Mouse (Mus musculus) gastrocnemius, postnatal 10 days (tissue): Measurements from ENCODE around the gene Col23a1. TPM values are rescaled to one million over a fixed set of nuclear protein-coding genes. Genes with fewer than 3 reads are reported as not detected.

Experiments used
- DNase-seq: peaks from one replicate; pipeline ENCODE4 v3.0.0; 2021; ENCODE audit warnings: mixed read lengths
- total RNA-seq, 2 experiments: library from RNA; stranded (reverse); gene quantifications; 2 replicates each; pipeline ENCODE4 v1.2.3; 2021

Col23a1 gene
- total RNA-seq, 2 experiments from 2014 or later: 12.0 to 15.2 TPM

DNA sequence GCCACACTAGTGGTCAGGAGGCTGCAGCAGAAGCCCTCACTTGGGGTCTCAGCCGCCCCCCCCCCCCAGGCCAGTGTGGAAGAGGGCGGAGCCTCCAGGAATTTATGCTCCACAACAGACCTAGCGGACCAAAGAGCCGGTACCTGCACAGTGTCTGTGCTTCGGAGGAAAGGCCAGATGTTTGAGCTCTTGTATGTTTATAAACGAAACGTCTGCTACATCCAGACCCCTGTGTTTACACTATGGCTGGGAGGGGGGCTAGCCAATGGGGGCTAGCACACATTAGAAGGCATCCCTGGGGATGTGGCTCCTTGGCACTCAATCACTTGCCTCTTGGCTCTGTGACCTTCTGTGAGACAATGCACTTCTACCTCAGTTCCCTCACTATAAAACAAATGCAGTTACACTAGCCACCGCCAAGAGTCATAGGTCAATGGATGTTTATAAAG, 99.2 kb downstream of the Col23a1 start:
- DNase-seq: no peak

DNA sequence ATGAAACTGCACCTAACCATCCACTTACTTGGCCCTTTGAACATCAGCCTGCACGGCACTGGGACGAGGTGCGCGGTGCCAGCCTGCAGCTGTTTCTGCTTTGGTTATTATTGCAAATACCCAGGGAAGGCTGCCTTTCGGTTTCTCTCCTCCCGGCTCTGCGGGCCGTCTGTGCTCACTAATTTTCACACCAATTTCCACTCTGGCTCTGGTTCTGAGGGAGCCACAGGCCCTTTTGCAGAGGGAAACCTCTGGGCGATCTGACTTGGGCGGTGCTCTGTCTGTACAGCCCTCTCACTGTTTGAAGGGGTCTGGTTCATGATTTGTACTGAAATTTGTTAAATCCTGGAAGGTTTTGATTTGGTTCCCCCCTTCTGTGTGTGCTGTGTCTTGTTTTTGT, 100.0 kb downstream of the Col23a1 start:
- DNase-seq: peak; percentile 25

DNA sequence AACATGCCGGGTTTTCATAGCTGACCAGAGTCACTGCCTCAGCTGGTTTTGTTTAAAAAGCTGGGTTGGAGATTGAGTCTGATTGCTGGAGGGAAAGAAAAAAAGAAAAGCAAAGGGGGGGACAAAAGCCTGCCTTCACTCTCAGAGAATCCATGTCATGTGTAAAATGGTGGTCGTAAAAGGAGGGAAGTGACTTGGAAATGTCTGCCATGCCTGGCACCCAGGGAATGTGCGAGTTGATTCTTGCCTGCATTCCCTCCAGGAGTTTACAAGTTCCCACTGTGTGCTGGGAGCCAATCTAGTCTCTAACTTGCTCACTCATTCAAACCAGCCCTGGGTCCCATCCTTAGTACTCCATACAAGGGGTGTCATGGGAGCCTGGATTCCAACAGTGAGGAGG, 100.8 kb downstream of the Col23a1 start:
- no peak for DNase-seq

DNA sequence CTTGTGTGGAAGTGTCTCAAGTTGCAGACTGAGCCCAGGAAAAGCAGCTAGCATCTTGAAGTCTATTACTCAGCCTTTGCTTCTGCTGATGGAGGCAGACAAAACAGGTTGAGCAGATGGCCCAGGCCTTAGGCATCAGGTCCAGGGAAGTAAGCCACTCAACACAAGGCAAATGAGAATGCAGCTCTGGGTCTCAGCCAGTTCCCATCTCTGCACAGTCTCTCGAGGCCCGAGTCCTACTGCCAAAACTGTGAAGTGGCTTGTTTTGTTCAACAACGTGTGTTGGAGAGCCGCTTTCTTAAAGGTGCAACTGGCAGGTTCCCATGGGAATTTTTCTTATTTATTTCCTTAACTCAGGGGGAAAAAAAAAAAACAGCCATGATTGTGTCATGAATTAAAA, 101.8 kb downstream of the Col23a1 start:
- no peak for DNase-seq

DNA sequence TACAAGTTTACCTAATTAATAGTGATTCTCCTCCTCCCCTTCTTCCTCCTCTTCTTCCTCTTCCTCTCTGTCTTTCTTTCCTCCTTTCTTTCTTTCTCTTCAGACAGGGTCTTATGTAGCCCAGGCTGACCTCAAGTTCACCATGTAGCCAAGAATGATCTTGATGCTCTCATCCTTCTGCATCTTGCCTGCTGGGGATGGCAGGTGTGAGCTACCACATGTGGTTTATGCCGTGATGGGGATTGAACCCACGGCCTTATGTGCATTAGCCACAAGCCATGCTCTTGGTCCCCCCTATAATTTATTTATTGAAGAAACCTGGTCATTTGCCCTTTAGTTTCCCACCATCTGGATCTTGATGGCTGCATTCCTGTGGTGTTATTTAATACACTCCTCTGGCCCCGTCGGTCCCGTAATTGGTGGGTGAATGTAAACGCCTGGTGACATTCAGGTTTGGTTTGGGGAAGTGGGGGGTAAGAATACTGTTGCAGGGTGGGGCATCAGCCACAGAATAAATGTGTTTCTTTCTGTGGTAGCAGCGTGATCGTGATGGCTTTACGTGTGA, 104.7 kb downstream of the Col23a1 start:
- DNase-seq: no peak

DNA sequence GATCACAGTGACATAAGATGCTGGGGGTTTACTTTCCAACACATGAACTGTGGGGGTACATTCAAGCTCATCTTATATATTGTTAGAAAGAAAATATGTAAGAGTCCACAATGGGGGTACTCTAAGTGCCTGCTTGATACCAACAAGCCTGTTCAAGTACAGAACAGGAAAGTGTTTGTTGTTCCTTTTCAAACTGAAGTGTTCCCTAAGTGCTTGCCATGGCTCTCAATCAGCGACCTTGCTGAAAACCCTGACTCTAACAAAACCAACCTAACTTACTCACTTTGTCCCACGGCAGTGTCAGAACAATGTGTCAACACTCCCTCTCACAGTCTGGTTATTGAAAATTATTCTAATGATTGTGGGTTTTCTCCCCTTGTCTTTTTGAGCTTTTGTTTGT, 106.7 kb downstream of the Col23a1 start:
- no peak for DNase-seq

DNA sequence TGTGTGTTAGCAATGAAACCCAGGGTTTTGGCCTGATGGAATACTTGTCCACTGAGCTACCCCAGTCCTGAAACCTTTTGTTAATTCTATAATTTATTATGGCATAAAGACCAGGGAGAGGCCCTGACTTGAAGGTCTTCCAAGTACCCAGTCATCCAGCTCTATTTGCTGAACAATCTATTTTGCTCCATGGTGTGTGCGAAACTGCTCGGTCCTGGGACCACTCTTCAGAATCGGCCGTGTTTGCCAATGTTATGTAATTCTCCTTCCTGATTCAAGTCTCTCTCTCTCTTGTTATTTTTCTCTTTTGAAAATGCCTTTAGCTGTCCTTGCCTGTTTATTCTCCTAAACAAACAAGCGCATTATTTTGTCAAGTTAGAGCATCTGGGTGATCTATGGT, 108.4 kb downstream of the Col23a1 start:
- no peak for DNase-seq

DNA sequence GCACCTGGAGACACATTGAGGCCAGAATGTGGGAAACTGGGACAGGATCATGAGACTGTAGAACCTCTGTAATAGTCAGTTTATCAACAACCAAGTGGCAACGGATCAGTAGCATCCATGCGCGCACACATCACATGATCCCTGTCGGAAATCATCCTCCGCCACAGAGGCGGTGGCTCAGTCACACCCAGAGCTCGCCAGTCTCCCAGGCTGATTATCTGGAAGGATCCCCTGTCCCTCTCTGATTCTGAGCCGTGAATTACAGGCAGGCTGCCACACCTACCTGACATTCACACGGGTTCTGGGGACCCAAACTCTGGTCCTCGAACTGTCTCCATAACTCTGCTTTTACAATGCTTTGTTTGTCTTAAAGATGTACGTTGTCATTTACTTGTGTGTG, 110.6 kb downstream of the Col23a1 start:
- DNase-seq: no peak

DNA sequence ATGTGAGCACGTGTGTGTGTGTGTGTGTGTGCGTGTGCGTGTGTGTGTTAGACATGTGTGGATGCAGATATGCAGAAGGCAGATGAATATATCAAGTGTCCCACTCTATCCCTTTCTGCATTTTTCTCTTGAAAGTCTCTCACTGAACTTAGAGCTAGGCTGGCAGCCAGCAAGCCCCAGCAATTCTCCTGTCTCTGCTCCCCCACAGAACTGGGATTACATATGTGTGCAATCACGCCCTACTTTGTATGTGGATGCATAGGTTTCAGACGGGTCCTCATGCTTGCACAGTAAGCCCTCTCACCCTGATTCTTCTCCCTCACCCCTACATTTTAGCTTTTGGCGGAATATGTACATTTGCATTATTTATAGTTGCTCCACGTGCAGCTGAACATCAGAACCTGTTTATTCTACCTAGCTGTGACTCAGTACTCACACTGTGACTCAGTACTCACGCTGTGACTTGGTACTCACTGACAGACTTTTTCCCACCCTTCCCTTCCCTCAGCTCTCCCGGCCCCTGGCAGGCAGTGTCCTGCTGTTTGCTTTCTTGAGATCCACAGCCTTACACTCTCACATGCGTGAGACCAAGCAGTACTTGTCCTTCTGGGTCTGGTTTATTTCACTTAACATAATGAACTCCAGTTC, 111.9 kb downstream of the Col23a1 start:
- DNase-seq: no peak

DNA sequence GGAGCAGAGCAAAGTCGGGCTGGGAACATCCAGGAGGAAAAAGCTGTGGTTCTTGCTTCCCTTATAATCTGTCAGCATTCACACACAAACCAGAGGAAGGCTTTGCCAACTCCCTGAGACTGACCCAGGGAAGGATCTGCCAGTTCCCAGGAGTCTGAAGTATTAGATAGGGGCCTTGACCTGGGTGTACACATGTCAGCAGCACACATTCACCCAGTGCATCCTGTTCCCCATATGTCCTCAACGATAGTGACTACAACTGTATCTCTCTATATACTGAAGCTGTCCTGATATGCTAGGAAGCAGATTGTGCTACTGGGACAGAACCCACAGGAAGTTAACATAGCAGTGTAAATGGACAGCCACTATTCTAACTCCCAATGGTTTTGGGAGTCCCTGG, 114.2 kb downstream of the Col23a1 start:
- no peak for DNase-seq

DNA sequence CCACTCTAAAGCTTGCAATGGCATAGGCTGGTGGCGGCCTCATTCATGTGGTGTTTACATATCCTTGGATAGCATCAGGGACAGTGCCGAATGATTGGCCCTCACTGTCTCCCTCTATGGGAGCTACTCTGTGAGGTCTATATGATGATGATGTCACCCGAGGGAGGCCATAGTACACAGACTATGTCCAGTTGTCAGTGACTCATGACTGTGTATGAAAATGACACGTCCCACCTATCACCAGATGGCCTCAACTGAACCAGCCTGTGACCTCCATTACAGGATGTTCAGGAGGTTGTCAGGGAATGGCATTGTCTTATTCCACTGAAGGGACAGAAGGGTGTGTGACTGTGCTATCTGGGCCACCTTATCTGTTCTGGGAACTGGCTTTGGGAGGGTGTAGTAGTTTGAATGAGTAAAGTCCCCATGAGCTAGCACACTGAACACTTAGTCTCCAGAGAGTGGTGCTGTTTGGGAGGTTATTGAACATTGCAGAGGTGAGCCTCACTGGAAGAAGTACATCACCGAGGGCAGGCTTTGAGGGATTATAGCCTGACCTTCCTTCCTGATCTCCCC, 115.2 kb downstream of the Col23a1 start:
- DNase-seq: no peak

DNA sequence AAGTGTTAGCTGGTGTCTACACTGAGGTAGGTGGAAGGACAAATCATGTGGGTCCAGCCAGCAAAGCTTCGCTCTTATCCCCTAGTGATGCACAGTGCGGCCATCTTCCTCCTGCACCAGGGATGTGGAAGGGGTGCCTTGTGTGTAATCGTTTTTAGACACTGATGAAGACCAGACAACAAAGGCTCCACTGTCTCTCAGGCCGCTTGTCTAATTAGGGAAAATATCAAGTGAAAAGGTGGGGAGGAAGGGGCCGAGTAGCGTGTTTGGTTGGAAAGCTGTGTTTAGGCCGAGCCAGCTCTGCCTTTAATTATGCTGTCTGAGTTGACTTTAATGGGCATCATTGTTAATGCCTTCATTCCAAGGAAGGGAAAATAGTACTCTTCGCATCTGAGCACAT, 116.8 kb downstream of the Col23a1 start:
- no peak for DNase-seq

DNA sequence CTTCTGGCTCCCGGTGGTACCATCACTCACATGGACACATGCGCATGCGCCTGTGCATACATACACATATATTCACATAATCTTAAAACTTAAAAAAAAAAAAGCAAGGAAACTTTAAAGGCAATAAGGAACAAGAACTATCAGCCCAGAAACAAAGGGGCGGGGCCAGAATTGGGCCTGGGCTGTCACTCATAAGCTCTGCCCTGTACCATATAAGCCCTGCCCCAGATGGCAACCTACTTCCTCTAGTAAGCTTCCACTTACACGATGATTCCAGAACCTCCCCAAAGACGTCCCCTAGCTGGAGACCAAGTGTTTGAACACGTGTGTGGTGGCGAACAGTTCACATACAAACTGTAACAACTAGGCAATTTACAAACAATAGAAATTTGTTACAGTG, 117.6 kb downstream of the Col23a1 start:
- DNase-seq: no peak

DNA sequence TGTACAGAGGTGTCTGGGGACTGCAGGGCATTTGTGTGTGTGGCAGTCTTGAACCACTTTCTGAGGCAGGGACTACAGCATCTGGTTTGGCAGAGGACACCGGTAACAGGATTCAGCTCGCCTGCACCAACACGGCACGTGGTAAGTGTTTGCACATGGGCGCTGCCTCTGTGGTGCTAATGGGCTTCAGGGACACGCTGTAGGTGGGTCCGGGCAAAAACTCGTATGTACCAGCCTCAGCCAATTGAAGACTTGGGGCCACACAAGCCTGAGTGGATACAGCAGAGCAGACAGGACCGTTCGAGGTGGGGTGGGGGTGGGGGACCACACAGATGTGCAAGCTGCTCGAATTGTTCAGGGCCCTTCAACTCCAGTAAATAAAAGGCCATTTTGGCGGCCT, 121.1 kb downstream of the Col23a1 start:
- DNase-seq: no peak

DNA sequence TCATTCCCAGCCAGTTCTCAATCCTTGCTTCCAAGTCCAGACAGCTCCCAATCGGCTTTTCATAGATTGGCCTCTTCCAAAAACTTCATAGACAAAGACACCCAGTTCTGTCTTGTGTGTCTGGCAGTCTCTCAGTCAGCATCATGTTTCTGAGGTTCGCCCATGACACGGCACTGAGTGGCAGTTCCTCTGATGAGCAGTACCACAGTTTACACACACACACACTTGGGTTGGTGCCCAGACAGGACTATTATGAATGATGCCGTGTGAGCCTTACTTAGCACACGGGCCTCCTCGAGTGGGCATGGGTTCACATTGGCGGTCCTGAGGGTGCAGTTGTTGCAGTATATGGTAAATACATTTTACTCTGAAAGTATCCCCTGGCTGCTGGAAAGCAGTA, 124.8 kb downstream of the Col23a1 start:
- no peak for DNase-seq

DNA sequence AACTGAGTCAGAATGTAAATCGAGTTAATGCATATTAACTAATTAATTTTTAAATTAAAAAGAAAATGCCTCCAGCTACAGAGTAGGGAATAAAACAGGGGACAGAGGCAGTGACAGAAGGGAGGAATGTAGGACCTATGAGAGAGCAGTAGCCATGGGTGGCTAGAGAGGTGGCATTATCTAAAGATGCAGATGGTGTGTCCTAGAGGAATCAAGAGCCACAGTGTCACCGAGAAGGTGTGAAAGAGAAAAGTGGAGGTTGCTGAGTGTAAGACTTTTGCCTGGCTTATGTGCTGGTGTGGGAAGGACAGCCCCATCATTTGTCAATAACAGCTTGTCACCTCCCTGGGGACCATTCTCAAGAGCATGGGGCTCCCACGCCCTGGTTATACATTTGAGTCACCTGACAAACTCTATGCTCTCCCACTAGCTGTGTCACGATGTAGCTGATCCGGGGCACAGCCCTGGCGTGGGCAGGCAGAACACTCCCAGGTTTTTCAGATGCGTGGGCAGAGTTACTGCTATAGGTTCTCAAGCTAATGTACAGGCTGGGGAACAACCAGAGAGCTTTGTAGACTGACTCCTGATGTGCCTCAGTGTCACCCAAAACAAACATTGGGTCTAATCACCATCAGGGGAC, 125.4 kb downstream of the Col23a1 start:
- no peak for DNase-seq

DNA sequence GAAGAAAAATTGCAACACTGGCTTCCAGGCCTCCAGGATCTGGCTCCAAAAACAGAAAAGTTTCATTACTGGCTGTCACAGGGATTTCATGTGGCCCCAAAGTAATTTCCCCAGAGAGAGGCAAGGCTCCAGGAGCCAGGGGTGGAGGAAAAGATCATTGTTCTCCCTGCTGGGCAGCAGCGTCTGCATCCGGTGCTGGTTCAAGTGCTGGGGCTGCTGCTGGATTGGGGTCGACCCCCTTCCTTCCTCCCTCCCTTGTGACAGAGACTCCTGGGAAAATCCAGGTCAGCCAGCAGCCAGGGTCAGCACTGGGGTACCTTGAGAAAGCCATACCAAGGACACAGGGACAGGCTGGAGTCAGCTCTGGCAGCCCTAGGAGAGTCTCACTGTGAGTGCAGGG, 129.1 kb downstream of the Col23a1 start:
- DNase-seq: no peak

DNA sequence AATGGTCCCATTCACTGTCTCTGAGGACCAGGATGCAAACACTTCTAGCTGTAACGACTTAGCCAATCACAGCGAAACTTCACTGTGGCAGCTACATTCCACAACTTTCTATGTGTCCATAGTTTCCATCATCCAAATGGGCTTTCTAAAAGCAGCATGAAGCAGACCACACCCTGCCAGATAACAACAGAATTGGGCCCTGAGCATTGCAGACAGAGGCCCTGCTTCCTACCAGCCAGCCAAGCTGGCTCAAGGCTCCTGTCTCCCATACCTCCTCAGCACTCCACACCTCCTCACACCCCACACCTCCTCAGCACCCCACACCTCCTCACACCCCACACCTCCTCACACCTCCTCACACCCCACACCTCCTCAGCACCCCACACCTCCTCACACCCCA, 132.2 kb downstream of the Col23a1 start:
- DNase-seq: no peak

DNA sequence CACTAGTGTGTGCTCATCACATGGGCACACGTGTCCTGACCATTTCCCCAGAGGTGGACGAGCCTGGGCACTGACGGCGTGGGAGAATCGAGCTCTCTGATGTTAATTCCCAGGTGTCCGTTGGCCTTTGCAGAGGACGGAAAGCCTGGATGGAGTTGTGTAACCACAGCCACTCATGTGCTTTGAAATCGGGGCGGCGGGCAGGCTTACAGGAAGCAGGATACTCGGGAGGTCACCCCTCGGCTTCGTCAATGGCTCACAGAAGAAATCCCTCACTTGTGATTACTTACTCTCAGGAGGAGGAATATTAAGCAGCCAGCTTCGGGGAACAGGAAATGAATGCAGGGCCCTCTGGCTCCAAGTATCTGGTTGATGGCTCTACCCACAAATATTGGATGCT, 133.0 kb downstream of the Col23a1 start:
- no peak for DNase-seq

DNA sequence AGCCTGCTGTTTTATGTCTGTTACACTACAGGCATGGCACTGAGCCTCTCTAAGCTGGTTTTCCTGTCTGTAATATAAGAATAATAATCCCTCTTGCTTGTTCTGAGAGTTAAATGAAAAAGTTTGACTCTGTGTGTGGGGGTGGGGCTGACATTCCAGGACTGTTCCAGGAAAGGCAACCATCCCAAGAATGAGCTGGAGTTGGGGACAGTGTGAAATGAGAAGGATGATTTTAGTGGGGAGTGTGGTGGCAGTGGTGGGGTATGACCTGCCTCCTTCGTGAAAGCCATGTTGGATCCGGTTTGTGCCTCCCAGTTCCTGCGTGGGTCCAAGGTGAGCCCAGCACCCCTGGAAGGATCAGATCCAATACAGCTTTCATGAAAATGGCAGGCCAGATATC, 136.4 kb downstream of the Col23a1 start:
- DNase-seq: no peak

DNA sequence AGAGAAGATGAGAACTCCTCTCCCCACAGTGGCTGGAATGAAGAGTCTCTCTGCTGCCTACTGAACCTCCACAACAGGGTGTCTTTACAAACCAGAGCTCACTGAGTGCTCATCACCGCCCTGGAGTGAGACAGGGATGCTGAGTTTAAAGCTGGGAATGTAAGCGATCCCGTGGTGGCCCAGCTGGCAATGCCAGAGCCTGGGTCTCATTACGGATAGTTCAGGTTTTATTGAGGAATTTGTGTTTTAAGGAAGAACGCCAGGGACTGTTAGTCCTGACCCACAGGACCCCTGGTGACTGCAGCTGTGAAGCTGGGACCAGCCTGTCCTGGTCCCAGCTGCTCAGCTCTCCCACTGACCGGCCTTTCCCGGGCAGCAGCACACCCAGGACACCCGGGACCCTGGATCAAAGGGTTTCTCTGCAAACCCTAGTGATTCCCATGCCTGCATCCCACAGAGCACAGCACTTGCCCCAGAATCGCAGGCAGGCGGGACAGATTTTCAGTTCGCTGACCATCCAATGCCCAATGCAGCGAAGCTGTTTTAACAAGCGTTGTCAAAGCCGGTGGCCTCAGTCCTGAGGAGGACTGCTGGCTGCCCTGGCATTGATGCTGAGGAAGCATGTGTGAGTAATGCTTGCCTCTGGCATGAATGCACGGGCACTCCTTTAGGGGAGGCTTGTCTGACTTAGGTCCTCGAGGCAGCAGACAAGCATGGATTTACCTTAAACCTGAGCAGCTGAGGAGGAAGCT, 139.9 kb downstream of the Col23a1 start:
- DNase-seq: no peak

DNA sequence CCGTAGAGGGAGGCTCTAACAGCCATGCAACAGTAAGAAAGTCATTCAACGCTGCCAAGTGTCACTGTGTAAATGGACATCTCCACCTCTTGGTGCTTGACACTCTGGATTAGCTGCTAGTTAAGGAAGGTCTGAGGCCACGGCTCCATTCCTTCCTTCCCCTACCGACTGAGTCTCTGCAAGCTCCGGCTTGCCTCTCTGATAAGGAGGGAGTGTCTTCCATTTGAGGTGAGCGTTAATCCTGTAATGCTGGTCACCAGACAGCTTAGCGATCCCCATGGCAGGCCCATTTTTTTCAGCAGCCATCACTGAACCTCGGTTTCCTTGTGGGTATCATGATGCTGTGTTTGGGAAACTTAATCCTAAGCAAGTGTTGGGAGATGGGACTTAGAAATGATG, 140.5 kb downstream of the Col23a1 start:
- no peak for DNase-seq

DNA sequence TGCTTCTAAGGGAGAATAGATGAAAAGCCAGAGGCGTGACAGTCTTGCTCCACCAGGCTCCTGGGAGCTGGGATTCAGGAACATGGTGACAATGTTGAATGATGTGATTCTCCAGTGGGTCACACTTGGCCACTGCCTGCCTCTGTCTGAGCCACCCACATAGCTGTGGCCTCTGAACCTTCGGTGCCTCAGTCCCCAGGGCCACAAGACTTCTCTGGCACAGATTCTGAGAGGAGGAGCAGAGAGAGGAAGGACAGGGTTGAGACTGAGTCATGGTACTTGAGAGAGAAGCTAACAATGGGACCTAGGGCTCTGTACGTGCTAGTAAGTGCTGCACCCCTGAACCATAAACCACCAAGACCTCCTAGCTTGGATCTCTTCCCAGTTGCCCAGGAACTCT, 141.6 kb downstream of the Col23a1 start:
- DNase-seq: no peak
